Mouse (Mus musculus): ENCODE results near the gene Sult2b1.

Gene Sult2b1

DNA sequence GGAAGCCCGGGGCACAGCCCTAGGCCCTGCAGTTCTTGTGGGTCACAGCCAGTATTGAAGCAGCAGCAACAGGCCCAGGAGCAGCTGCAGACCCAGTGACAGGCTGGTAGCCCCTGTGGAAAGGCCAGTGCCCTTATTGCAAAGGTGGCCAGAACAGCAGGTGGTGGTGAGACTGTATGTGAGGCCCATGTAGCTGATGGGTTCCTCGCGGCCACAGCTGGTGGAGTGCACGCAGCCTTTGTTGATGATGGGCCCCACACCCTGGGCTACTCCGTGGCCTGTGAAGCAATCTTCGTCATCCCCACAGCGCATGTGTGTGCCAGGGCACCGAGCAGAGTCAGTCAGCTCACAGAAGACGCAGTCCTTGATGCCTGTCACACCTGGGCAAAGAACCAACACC is 59.3 kb downstream of the Sult2b1 start:
- no peak for DNase-seq (ENCODE audit: low read depth, low spot score)

DNA sequence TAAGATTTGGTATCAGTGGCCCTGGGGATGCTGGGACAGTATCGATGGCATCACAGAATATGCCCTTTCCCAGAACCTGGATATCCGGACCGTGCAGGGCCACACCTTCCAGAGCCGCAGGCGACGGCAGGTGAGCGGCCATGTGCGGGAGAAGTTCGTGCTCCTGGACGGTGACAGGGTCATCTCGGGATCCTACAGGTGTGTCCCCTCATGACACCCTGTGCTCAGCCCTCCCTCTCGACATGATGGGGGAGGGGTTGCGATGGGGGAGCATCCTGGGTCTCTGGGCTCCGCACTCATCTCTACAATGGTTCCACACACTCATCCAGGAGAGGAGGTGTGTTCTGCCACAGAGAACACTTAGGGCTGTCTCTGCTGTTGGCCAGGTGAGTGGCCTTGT is 60.7 kb downstream of the Sult2b1 start:
- no peak for DNase-seq (ENCODE audit: low read depth, low spot score)

DNA sequence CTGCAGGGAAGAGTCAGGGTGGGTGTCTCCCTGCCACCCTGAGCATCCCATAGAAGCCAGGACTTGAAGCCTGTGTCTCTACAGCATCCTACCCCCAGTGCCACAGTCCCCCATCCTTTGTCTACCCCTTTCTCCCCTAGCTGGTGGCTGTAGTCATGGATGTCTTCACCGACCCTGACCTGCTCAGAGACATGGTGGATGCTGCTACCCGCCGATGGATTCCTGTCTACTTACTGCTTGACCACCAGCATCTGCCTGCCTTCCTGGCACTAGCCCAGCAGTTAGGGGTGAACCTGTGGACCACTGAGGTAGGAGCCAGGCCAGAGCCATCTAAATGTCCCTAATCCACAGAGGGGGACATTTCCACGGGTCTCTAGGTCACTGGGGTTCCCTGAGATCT is 61.2 kb downstream of the Sult2b1 start:
- DNase-seq (ENCODE audit: low read depth, low spot score) = no peak

DNA sequence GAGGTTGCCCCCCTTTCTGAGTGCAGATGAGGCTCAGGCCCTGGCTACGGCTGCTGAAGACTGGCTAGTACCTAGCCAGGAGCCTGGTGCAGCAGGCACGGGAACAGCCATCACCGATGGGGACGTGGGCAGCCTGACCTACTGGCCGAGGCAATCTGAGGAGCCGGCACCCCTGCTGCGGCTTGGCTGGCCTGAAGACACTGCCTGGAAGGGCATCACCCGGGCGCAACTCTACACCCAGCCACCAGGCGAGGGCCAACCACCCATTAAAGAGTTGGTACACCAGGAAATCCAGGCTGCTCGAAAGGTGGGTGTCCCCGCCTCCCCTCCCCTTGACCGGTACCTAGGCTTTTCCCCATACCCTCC is 62.1 kb downstream of the Sult2b1 start:
- DNase-seq (ENCODE audit: low read depth, low spot score) = no peak

DNA sequence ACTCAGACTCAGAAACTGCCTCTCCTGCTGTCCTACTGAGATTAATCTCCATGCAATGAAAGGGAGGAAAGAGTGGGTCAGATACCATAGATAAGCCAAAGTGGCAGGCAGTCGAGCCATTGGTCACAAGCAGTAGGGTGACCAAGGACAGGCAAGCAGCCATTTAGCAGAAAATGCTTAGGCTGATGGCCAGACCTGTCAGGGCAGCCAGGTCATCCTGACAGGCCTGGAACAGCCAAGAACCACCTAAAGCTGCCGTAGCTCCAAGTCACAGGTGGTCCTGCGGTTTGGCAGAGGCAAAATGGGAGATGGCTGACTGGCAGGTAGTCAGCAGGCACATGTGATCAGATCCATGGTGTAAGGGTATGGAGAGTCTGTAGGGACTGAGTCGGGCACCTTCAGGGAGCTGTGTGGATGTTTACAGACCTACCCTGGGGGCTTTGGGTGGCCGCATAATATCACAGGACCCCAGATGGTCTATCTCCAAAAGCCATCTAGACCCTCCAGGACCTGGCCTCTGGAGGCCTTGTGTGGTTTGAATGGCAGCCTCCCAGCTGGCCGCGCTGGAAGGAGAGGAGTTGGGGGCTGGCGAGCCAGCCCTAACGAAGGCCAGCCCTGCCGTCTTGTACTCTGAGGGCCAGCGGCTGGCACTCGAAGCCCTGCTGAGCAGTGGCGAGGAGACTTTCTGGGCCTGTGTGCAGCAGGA is 62.7 kb downstream of the Sult2b1 start:
- DNase-seq (ENCODE audit: low read depth, low spot score) = no peak

DNA sequence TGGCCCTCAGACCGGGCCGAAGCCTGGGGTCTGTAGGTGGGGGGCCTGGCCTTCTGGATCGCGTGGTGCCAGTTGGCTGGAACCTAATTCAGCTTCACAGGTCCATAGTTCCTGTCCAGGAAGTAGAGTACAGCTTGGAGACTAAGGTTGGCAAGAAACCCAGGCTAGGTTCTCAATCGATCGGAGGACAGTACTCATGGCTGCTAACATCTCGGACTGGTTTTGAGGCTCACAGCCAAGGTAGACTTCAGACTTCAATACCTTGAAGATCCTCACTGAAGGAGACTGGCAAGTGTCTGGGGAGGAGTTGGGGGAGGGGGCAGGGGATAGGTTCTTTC is 63.3 kb downstream of the Sult2b1 start:
- no peak for DNase-seq (ENCODE audit: low read depth, low spot score)

DNA sequence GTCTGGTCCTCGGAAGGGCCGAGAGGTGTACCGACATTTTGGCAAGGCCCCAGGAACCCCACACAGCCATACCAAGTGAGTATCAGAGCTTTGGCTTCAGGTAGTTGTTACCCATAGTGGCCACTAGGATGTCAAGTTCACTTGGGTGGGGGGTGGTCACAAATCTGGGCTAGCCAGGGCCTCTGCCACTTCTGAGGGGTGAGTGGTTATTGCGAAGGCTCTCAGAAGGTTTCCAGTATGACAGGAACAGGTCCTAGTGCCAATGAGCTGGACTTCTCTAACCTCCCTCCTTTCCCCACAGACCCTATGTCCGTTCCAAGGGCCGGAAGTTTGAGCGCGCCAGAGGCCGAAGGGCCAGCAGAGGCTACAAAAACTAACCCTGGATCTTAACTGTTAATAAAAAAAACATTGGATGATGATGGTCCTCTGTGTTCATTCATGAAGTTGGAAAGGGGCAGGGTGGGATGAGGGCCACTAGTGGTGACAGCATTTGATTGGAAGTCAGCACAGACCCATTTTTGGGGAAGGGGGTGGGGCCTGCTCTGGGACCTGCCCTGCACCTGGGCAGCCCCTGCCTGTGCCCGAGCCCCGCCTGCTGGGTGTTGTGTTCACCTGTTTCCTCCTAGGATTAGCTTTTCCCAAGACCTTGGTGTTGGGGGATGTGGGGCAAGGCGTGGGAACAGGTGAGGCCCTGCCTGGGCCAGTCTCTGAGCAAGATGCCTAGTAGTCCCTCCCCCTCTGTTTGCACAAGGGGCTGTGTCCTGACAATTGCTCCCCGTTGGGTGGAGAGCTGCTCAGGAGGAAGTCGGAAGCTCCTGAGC is 63.8 kb downstream of the Sult2b1 start, which contains the start of gene Fam83e:
TSS of gene Fam83e (plus strand) at position 800 of the 821 bp plus-strand sequence.
- no peak for DNase-seq (ENCODE audit: low read depth, low spot score)

DNA sequence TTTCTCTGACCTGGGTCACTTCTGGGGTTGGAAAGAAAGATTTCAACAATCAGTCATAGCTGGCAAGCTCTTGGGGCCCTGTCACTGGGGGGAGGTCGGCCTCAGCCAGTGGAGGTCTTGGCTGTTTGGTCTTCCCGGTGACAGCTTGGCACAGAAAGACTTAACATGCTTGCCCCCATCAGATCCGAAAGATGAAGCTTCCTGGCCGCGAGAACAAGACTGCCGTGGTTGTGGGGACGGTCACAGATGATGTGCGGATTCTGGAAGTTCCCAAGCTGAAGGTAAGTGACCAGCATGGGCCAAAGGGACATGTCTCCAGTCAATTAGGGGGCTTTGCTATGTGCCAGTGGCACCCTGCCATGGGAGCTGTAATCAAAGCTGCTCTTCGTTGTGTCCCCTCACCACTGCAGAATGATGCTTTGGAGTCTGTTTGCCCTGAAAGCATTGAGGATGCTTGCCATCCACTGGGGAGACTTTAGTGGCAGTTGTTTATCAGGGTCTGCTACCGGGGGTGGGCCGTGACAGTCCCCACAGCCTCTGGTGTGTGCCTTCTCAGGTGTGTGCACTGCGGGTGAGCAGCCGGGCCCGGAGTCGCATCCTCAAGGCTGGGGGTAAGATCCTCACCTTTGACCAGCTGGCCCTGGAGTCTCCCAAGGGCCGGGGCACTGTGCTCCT is 64.6 kb downstream of the Sult2b1 start:
- no peak for DNase-seq (ENCODE audit: low read depth, low spot score)

DNA sequence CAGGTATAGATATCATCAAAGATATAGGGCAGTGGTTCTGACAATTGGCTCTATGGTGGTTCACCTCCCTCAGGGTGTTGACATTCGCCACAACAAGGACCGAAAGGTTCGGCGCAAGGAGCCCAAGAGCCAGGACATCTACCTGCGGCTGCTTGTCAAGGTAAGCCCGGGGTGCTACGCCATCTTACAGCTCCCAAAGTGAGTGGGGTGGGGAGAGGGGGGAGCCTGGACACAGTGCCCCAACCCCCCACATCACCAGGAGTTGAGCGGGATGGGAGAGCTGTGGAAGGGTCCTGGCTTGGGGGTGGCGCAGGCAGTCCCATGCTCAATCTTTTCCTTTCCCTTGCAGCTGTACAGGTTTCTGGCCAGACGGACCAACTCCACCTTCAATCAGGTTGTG is 65.3 kb downstream of the Sult2b1 start:
- DNase-seq (ENCODE audit: low read depth, low spot score) = no peak

DNA sequence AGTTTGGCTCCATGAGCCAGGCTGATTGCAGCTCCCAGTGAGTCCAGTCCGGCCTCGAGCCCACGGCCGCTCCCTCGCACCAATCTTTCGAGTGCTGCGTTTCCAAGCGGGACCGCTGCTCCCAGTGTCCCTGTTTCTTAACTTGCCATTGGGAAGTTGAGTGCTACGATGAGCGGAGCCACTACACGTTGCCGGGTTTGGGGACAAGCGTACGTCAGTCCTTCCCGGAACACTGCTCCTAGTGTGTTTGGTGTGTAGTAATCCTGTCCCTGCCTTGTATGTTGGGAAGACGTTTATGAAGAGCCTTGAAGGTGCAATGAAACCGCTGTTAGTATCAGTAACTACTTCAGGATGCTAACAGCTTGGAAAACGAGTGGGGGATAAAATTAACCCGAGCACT is 66.1 kb downstream of the Sult2b1 start:
- no peak for DNase-seq (ENCODE audit: low read depth, low spot score)

DNA sequence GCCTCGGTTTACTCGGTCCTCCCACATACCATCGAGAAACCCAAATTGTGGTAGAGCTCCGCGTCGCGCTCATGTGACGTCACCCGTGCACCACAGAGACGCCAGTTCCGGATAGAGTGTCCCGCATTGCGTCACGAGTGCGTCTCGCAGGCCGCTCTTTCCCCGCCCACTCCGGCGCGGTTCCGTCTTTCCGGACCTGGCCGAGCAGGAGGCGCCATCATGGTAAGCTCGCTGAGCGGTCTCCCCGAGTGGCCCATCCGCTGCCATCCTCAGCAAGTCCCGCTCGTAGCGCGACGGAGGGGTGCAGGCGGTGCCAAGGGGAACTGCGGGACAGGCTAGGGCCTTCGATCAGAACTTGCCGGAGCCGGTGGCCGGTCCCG is 66.6 kb downstream of the Sult2b1 start, which contains the start of gene Sphk2:
TSS of gene Sphk2 (minus strand) at position 85 of the 380 bp plus-strand sequence.
- peak; percentile 97 for DNase-seq (ENCODE audit: low read depth, low spot score)

DNA sequence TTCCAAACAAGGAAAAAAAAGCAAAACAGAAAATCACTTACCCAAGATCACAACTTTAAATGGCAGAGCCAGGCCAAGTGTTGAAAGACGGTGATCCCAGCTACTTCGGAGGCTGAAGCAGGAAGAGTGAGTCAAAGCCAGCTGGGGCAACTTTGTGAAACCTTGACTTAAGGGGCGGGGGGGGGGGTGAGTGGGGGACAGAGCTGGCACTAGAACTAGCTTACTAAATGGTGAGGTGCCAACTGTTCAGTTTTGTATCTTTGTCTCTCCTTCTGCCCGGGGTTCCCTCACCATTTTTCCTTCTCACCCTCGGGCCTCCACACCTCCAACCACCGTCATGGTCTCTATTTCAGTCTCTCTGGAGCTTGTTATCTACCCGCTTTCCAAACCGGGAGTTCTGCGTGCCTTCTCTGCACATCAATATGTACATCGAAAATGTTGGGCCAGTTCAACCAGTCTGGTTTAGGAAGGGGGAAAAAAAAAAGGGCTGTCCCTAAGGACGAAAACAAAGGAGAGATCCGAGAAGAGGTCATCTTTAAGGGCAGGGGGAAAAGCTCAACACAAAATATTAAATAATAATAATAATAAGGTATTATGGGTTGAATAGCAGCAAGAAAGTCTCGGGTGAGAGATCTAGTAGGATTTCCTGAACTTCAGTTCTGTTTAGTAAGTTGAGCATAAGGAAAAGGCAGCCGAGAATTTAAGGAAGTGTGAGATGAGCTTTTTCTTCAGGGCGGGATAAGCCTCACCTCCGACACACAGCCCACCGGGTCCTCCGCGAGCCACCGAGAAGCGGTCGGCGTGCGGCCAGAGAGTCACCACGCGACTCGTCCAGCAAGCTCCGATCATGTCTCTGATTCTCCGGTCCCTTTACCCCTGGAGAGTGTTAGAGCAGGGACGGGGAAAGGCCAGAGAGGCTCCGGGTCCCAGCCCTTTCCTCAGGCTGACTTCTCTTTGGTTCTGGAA is 67.2 kb downstream of the Sult2b1 start:
- DNase-seq (ENCODE audit: low read depth, low spot score) = no peak

DNA sequence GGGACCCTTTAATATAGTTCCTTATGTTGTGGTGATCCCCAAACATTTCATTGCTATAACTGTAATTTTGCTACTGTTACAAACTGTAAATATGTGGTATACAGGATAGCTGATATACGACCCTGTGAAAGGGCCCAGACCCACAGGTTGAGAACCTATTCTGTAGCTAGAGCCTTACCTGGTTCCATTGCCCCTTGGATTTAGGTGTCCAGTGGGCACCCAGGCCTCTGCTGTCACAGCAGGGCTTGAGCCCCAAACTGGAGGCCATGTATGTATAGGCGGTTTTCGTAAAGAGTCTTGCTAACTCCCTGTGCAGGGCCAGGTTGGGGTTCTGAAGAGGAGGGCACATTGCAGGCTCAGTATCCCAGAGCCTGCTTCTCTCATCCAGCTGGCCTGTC is 68.0 kb downstream of the Sult2b1 start:
- DNase-seq (ENCODE audit: low read depth, low spot score) = no peak

DNA sequence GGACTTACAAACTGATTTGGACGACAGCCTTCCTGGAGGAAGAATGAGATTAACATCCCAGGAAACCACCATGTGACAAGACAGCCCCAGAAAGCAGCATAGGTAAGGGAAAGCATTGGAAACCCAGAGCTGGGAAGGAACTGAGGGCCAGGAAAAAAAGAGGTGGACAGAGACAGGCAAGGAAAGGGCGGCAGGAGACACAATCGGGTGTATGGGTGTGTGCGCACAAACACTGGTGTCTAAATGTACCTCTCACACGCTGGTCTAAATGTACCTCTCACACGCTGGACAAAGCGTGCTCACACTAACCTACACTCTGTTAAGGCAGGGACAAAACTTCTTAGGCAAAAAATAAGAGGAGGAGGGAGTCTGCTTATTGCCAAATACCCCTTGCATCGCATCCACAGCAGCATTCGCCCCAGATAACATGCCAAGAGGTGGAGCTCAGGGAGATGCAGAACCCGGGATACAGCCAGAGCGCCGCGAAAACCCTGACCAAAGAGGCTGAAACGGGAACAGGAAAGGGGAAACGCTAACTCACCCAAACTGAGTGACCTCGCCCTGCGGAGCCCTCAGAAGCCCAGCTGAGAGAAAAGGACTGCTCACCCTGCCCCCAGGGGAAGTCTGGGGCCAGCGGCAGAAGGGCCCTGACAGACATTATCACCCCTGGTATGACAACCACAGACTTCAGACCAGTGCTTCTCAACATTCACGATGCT is 68.6 kb downstream of the Sult2b1 start:
- DNase-seq (ENCODE audit: low read depth, low spot score) = no peak

DNA sequence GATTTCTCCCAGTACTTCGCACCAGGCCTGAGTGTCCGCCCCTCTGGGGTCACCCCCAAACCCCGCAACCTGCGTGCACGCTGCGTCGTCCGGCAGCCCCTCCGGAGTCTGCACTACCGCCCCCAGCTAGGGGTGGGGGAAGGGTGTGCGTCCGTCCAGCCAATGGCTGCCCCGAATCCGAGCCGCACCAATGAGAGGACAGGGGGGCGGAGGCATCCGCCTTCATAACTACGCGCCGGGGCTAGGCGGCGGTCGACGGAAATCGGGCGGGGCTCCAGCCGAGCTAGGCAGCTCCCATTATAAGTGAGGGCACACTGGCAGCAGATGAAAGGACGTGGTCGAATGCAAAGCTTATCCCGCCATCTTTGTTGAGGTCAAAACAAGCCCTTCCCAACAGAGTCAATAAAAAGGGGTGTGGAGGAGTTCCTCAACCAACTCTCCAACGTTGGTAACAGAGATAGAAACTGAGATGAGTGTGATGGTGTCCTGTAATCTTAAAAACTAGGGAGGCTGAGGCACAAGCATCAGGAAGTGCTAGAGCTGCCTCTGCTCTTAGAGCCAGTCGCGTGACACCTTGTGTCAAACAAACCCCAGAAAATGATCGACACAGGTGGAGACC is 69.3 kb downstream of the Sult2b1 start, which contains the start of gene Rpl18:
TSS of gene Rpl18 (plus strand) at position 368 of the 619 bp plus-strand sequence.
- DNase-seq (ENCODE audit: low read depth, low spot score) = peak; percentile 89

DNA sequence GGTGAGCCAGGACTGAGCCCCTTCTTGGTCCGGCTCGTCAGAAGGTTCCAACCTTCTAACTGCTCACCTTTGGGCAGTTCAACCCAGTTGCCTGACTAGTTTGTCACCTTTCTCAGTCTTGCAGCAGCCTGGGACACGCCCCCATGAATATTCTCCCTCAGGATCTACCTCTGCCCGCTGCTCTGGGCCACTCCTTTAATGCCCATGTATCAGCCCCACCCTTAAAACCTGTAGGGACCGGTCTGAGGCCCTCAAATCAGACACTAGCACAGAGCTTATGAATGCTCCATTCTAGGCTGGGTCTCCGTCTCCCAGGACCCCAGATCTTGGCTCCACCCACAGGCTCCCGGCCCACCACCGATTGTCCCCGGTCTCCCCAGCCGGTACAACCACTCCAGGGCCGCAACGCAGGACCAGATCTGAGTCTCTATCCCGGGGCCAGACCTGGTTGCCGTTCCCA is 69.8 kb downstream of the Sult2b1 start:
- DNase-seq (ENCODE audit: low read depth, low spot score) = no peak

DNA sequence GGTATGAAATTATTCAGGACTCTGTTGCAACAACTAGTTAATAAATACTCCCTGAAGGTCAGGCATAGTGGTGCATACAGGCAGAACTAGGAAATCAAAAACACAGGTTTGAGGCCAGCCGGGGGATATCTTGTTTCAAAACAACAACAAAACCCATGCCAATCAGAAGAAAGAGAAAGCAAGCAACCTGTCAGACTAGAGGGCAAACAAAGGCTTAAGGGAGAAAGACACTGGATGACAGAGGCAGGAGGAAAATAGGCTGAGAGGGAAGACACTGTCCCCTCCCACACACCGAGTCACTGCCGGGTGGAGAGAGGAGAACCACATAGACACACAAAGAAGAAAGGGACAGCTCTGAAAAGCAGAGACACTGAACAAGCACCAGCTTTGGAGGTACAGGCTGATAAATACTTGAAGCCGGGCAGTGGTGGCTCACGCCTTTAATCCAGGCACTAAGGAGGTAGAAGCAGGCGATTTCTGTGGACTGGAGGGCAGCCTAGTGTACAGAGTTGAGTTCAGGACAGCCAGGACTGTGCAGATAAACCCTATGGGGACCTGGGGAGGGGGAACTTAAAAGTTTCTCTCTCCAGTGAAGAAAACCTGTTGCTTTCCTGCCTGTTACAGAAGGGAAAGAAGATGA is 70.5 kb downstream of the Sult2b1 start:
- no peak for DNase-seq (ENCODE audit: low read depth, low spot score)

DNA sequence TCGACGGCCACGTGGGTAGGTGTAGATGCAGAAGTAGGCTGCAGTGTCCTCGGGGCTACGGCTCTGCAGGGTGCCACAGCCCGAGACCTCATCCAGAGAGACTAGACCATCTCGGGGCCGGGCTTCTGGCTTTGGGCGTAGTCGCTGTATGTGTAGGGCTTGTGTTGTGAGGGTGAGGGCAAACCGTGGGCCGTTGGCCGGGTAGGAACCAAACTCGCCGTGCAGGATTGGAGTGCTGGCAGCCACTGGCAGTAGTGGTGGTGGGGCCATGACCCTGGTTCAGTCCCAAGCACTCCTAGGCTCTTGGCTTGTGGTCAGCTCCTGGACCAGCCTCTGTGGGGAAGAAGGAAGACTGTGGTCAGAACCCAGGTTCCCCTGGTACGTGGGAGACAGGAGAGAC is 71.1 kb downstream of the Sult2b1 start:
- no peak for DNase-seq (ENCODE audit: low read depth, low spot score)

DNA sequence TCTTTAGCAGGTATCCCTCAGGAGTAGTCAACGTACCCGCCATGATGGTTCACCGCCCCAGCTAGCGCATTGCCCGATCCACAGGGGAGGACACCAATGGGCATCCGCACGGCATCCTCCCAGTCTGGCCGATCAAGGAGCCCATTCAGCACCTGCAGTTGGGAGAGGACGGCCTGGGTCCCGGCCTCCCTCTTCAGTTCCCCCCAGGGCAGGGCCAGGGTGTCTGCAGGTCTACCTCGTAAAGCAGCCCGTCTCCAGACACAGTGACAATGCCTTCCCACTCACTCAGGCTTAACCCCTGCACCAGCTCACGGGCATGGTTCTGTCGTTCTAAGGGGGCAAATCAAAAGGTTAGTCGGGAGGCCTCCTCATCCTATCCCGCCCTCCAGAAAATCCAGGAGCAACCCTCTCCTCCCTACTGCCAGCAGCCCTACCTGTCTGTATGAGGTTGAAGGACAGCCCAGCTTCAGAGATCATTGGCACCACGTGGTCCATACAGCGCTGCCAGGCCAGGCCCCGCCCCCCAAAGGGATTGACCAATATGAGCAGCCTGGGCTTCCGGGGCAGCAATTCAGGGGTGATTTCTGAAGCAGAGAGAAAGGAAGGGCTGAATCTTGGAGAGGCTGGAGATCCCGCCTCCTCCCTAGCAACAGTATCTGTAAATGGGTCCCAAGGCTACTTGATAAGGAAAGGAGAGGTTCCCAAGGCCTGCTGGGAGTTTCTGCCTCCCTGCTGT is 72.3 kb downstream of the Sult2b1 start:
- DNase-seq (ENCODE audit: low read depth, low spot score) = no peak

All from retina, postnatal 7 days (tissue).